Mouse (Mus musculus) left cerebral cortex, adult 8-10 months (tissue): ENCODE measurements around the gene Nufip1. TPM values are rescaled to one million over a fixed set of nuclear protein-coding genes. Genes with fewer than 3 reads are reported as not detected.

ENCODE experiments used
- DNase-seq, 2 experiments: peaks; one replicate each; pipeline ENCODE4 v3.0.0; 2022; ENCODE audit warnings: low spot score in 2 of 2
- total RNA-seq, 4 experiments: library from RNA; stranded (reverse); gene quantifications; 2 replicates each; pipeline ENCODE4 v1.2.4; 2022

The Nufip1 gene
- total RNA-seq, 4 experiments from 2014 or later = 7.5 to 8.5 (median 8.0) TPM

DNA sequence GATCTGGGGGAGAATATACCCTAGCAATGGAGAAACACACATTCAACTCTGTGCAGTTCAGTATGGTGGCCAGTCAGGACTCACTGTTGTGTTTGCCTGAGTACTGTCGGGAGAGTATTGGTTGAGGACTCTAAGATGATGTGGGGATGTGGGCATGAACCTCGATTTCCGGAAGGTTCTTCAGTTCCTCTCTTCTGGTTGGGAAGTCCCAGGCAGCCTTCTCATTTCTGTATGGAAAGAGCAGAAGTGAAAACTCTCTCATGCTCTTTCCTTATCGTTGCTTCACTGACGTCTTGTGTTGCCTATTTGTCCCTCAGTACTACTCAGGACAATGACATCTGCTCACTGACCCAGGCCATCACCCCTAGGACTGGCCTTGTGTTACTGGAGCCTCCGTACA is 68.7 kb downstream of the Nufip1 start:
- no peak for DNase-seq

GRCm38 (mm10) chr14:76185358-76185757 is 74.7 kb downstream of the Nufip1 start:
- DNase-seq = no peak

- no peak for DNase-seq
These were observed 75.6 kb downstream of the Nufip1 start for GRCm38 (mm10) chr14:76186299-76186698.

Other genes starting within 250 kb of the Nufip1 start
- gene Kctd4, start 155.9 kb upstream of the Nufip1 start, total RNA-seq = 10 to 100 TPM; 12.4 to 17.7 (median 13.7) TPM
- 10 to 100 TPM; 14.3 to 16.8 (median 16.0) TPM for gene Gtf2f2, start 100.0 kb upstream of the Nufip1 start, total RNA-seq
- 10 to 100 TPM; 21.9 to 25.0 (median 23.4) TPM for gene Gpalpp1, start 131 bp upstream of the Nufip1 start, total RNA-seq